Mouse (Mus musculus): ENCODE results near the gene Rps15. TPM values are rescaled to one million over a fixed set of nuclear protein-coding genes. Genes with fewer than 3 reads are reported as not detected.

Rps15 gene
- total RNA-seq (2023), result 1,000 to 10,000 TPM; 2,823 to 2,836 TPM

DNA sequence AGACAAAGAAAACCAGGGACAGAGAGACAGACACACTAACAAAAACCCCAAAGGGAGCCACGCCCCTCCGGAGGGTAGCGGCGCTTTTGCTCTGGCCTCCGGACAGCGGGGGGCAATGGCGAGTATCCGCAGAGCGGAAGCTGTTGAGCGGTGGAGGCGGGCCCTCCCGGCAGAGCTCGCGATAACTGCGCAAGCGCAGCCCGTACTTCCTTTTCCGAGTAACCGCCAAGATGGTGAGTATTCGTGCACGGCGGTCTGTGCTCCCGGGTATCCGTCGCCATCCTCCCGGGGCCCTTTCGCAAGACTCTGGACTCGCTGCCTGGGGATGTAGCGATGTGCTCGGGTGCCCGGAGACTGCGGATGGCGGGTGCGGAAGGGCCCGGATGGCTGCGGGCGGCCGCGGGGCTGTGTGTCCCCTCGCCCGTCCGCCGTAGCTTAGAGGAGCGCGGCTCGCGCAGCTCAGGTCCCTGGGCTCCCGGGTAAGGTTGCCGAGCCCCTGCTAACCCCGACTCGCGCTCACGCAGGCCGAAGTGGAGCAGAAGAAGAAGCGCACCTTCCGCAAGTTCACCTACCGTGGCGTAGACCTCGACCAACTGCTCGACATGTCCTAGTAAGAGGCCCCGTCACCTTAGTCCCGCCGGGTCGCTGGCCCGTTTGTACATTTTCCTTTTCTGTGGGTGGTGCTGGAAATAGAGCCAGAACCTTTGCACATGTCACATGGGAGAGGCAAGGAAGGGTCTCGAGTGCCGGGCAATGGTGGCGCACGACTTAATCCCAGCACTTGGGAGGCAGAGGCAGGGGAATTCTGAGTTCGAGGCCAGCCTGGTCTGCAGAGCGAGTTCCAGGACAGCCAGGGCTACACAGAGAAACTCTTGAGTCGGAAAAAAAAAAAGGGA lies at the start of gene Rps15:
Gene Rps15 (plus strand): TSS at position 203 of the 896 bp plus-strand sequence.

GRCm38 (mm10) chr10:80248971-80249640 lies 43.1 kb upstream of the Rps15 start, which contains the start of gene Ndufs7:
Gene Ndufs7 (plus strand): TSS chr10:80249121.

DNA sequence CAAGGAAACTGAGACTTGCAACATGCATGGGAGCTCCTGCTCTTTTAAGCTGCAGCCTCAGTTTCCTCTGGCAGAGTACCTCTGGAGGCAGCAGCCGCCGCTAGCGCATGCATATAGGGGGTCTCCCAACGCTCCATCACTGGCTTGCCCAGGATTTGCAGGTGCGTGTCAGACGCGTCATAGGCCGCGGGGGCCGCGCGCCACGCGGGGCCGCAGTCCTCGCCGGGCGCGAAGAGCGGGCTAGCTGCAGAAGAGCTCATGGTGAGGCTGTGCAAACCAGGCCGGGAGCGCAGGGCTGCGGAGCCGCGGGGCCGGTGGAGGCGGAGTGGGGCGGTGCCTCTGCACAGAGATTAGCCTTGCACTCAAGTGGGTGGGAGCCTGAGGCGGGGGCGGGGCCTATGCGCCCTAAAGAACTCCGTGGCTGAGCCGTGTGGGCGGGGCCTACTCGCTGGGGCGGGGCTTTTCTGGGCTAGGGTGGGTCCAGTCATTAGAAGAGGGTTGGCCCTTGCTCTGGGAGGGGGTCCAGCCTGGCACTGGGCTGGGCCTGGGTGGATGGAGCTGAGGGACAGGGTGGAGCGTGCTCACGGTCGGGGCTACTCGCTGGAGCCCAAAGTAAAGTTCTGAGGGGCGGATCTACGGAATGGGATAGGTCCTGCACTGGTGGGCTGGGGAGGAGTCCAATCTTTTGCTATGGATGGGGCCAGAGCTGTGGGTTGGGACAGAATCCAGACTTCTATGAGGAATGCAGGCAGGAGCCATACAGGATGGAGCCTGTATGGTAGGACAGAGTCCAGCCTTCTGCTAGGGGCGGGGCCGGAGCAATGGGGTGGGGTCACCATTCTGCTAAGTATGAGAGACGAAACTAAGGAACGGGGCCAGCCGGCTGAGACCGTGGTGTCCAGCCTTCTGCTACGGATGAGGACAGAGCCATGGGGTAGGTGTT lies 31.3 kb upstream of the Rps15 start, which contains the start of the genes Gamt and Dazap1:
Gene Gamt (minus strand): TSS at position 371 of the 943 bp plus-strand sequence.
Gene Dazap1 (plus strand): TSS at position 845 of the 943 bp plus-strand sequence.

DNA sequence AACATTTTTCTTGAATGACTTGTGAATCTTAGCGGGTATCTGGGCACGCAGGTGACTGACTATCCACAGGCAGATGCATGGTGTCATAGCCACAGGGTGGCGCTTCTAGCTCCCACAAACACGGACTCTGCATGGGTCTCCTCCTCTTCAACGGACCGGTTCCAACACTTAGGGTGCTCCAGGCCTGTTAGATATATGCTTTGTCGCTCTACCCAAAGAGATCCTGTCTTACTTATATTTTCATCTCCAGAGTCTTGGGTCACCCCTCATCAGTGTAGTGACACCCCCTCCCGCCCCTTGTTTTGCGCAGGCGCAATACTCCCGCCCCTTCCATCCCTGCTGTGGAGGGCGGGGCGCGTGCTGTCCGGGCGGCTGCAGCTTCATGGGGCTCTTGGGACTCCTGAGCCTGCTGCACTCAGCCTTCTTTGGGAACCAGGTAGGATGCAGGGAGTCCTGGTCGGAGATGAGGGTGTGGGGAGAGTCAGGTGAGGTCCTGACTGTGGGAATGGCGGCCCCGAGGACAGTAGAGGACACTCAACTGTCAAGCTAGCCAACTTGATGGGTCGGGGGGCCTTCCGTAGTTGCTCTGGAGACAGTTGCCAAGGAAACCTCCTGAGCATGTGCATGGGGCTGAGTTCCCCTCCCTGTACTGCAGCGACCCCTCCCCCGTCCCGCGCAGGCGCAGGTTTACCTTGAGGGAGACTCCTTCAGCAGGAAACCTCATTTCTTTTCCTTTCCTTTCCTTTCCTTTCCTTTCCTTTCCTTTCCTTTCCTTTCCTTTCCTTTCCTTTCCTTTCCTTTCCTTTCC lies 3.6 kb downstream of the Rps15 start, which contains the start of gene Apc2:
Gene Apc2 (plus strand): TSS at position 360 of the 808 bp plus-strand sequence.

DNA sequence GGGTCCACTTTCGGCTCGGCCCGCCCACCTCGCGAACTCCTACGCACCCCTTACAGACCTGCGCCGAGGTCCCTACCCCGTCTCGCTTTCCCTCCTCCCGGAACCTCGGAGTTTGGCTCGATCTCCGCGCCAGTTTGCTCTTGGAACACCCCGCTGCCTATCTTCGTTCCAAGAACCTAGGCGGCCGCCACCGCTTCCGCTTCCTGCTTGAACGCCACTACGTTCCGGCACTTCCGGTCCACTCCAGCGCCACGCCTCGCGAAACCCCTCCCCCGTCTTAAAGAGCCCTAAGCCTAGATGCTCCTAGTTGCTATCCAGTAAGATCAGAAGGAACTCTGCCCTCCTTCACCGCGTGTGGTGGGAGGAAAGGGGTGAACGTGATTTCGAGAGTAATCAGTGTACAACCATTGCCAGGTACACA lies 28.1 kb downstream of the Rps15 start, which contains the start of gene 2310011J03Rik:
Gene 2310011J03Rik (minus strand): TSS at position 198 of the 421 bp plus-strand sequence.

GRCm38 (mm10) chr10:80329273-80330081 lies 37.2 kb downstream of the Rps15 start, which contains the start of the genes Pcsk4 and Reep6:
Gene Pcsk4 (minus strand): TSS chr10:80329498.
Gene Reep6 (plus strand): TSS chr10:80329953.

Other genes starting within 250 kb of the Rps15 start
- 100 to 1,000 TPM; 124 to 133 TPM for gene Gpx4, start 245.3 kb upstream of the Rps15 start, total RNA-seq (2023)
- 100 to 1,000 TPM; 118 to 128 TPM for gene Sbno2, start 186.9 kb upstream of the Rps15 start, total RNA-seq (2023)
- 100 to 1,000 TPM; 178 to 181 TPM for gene Stk11, start 176.7 kb upstream of the Rps15 start, total RNA-seq (2023)
- gene Atp5d, start 153.8 kb upstream of the Rps15 start, total RNA-seq (2023), result 100 to 1,000 TPM; 171 to 178 TPM
- 1 to 10 TPM; 4.6 to 4.9 TPM for gene Cbarp, start 151.6 kb upstream of the Rps15 start, total RNA-seq (2023)
- 100 to 1,000 TPM; 153 to 162 TPM for gene Midn, start 144.2 kb upstream of the Rps15 start, total RNA-seq (2023)
- gene Cirbp, start 126.5 kb upstream of the Rps15 start, total RNA-seq (2023), result 100 to 1,000 TPM; 152 to 252 TPM
- 10 to 100 TPM in 1 of 2 experiments, 1 to 10 TPM in 1; 9.9 to 13.1 TPM for gene 1600002K03Rik, start 119.5 kb upstream of the Rps15 start, total RNA-seq (2023)
- under 1 TPM in 1 of 2 experiments, not detected in 1; 0.42 TPM for gene Efna2, start 113.0 kb upstream of the Rps15 start, total RNA-seq (2023)
- 10 to 100 TPM; 79.2 to 79.3 TPM for gene Mum1, start 66.0 kb upstream of the Rps15 start, total RNA-seq (2023)
- 100 to 1,000 TPM in 1 of 2 experiments, 10 to 100 TPM in 1; 98.1 to 106 TPM for gene Ndufs7, start 43.3 kb upstream of the Rps15 start, total RNA-seq (2023)
- gene Gamt, start 31.4 kb upstream of the Rps15 start, total RNA-seq (2023), result 1 to 10 TPM; 1.2 to 3.8 TPM
- gene Dazap1, start 31.0 kb upstream of the Rps15 start, total RNA-seq (2023), result 100 to 1,000 TPM; 147 to 159 TPM
- under 1 TPM; 0.24 to 0.35 TPM for gene Apc2, start 3.5 kb downstream of the Rps15 start, total RNA-seq (2023)
- 10 to 100 TPM; 27.6 to 32.1 TPM for gene 2310011J03Rik, start 28.1 kb downstream of the Rps15 start, total RNA-seq (2023)
- gene Pcsk4, start 37.0 kb downstream of the Rps15 start, total RNA-seq (2023), result 1 to 10 TPM; 1.0 to 1.1 TPM
- under 1 TPM in 1 of 2 experiments, not detected in 1; 0.26 TPM for gene Reep6, start 37.5 kb downstream of the Rps15 start, total RNA-seq (2023)
- gene Adamtsl5, start 56.0 kb downstream of the Rps15 start, total RNA-seq (2023), result not detected
- not detected for gene Plk5, start 64.0 kb downstream of the Rps15 start, total RNA-seq (2023)
- gene Mex3d, start 95.2 kb downstream of the Rps15 start, total RNA-seq (2023), result 1 to 10 TPM; 8.4 to 9.4 TPM
- 100 to 1,000 TPM in 1 of 2 experiments, 10 to 100 TPM in 1; 99.8 to 108 TPM for gene Mbd3, start 107.1 kb downstream of the Rps15 start, total RNA-seq (2023)
- gene Uqcr11, start 114.4 kb downstream of the Rps15 start, total RNA-seq (2023), result 10 to 100 TPM; 69.0 to 71.6 TPM
- gene Tcf3, start 141.2 kb downstream of the Rps15 start, total RNA-seq (2023), result 100 to 1,000 TPM; 202 to 212 TPM
- gene Onecut3, start 202.4 kb downstream of the Rps15 start, total RNA-seq (2023), result not detected
- gene Atp8b3, start 246.7 kb downstream of the Rps15 start, total RNA-seq (2023), result not detected